Mouse (Mus musculus) brain, embryonic 14.5 days (tissue): Measurements from ENCODE around the gene Tbc1d5.

Experiments used
- CTCF ChIP-seq: fragments of 200-500 bp; IDR thresholded peaks from 2 replicates; pipeline ENCODE4 v1.5.1; 2012; ENCODE audit warnings: inconsistent platforms, mild to moderate bottlenecking, moderate library complexity, borderline replicate concordance; ENCODE audit not compliant: insufficient read depth, insufficient read length; ENCODE audit errors: extremely low read depth
- POLR2A ChIP-seq: fragments of 200-500 bp; IDR thresholded peaks from 2 replicates; pipeline ENCODE4 v1.6.1; 2012; ENCODE audit warnings: mild to moderate bottlenecking, inconsistent platforms, borderline replicate concordance; ENCODE audit not compliant: poor library complexity, insufficient read depth, insufficient read length, severe bottlenecking; ENCODE audit errors: extremely low read depth

- TF ChIP-seq CTCF: no peak
- no peak for TF ChIP-seq POLR2A
Measured at GRCm38 (mm10) chr17:51111194-51111593, 68.0 kb downstream of the Tbc1d5 start.
